Mouse (Mus musculus): ENCODE measurements around the gene Neto2.
A peak's percentile ranks its signal among the peaks of the same experiment; 100 is the strongest.
"Not testable (repeated sequence)": the region's sequence is repeated elsewhere in the genome, so short reads cannot be mapped to it uniquely, and the experiment has no call there.

Neto2 gene

DNA sequence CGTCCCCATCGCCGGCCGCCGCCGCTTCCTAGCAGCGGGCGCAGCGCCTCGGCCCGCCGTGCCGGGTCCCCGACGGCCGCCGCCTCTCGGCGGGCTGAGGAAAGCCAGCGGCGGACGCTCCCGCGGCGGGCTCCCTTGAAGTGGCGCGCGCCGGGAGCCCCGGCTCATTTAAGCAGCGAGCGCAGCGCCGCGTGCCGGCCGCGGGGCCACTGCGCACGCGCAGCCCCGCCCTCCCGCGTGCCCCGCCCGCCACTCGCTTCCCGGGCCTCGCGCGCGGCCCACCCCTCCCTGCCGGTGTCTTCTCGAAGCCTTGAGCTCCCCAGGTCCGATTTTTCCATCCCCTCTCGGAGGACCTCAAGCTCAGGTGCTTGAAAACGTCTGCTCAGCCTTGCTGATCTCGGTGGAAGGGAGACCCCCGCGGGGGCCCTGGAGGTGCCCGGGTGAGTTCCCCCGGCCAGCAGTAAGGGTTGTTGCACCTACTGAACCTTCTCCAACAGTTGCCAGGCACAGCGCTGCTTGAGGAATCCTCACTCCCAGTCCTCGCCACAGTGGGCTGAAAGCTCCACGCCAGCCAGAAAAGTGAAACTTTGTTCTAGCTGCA lies at the start of gene Neto2:
TSS of gene Neto2 (minus strand) at position 174 of the 601 bp plus-strand sequence.
- DNase-seq (ENCODE audit: low spot score in 2 of 2): peak; percentile 43 to 50

DNA sequence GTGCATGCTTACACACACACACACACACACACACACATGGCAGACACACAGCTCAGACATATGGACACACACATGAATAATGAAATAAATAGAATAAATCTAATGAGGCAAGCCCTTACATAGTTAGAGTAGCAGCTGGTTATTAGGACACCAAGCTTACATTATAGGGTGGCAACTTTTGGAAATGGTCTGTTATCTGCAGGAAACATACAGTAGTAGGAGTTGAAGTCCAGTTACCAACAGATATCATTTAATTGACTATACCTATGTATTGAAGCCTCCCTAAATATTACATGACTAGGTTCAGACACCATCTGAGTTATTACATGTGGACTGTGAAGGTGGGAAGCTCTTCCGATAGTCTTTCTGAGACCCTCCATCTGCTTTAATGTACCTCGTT lies 44.3 kb upstream of the Neto2 start:
- DNase-seq (ENCODE audit: low spot score in 2 of 2): no peak

DNA sequence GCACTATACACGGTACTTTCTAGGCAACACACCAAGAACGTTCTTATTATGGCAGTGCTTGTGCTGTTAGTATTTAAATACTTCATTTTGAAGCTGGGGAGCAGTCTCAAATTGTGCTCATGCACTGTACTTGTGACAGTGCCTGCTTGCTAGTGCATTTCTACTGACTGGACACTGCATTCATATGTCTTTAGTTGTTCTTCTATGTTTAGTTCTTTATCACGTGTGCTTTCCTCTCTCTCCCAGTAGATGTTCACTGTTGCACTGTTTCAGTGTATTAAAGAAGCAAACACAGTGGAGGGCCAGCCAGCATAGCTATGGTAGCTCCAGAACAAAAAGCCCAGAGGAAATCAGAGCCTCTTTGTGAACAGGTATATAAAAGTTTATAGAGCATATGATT lies 29.8 kb upstream of the Neto2 start:
- DNase-seq (ENCODE audit: low spot score in 2 of 2): peak in 1 of 2 experiments; percentile 3

DNA sequence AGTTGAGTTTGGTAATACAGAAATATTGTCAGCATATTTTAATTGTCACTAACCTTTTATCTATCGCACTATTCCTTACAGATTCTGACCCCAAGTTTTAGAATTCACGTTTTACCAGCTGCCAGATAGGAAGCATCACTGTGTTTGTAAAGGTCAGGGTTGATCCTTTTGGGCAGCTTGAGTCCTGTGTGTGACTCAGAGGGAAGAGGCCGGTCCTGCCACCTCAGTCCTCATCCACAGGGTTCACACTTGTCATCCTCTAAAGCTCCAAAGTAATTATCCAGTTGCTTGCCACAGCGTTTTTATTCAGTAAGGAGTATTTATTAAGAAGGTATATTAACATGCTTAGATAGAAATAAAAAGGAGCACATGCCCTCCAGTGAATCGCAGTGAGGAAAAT lies 16.5 kb upstream of the Neto2 start:
- DNase-seq (ENCODE audit: low spot score in 2 of 2): no peak

DNA sequence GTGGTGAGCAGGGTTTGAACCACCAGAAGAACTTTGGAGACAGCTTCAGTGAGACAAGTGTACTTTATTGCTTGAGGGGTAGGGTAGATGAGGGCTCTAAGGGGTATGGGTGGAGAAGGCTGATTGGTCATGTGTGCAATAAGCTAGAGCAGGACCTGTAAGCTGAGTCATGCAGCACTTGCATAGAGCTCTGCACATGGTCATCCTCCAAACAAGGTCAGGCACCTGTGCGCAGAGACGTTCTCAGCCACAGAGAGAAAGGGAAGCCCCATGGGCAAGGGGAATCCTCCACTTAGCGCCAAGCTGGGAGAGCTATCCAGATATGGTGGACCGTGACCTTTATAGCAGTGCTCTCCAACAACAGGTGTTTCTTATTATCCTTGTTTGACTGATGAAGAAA lies 16.0 kb upstream of the Neto2 start:
- no peak for DNase-seq (ENCODE audit: low spot score in 2 of 2)

DNA sequence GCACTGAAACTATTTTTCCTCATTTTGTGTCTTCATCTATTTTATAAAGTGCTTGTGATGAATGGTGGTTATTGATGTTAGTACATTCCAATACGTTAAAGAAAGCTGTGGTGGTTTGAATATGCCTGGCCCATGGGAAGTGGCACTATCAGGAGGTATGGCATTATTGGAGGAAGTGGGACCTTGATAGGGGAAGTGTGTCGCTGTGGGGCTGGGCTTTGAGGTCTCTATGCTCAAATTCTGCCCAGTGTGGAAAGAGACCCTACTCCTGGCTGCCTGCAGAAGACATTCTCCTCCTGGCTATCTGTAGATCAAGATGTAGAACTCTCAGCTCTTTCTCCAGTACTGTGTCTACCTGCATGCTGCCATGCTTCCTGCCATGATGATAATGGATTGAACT lies 6.3 kb upstream of the Neto2 start:
- DNase-seq (ENCODE audit: low spot score in 2 of 2): no peak

DNA sequence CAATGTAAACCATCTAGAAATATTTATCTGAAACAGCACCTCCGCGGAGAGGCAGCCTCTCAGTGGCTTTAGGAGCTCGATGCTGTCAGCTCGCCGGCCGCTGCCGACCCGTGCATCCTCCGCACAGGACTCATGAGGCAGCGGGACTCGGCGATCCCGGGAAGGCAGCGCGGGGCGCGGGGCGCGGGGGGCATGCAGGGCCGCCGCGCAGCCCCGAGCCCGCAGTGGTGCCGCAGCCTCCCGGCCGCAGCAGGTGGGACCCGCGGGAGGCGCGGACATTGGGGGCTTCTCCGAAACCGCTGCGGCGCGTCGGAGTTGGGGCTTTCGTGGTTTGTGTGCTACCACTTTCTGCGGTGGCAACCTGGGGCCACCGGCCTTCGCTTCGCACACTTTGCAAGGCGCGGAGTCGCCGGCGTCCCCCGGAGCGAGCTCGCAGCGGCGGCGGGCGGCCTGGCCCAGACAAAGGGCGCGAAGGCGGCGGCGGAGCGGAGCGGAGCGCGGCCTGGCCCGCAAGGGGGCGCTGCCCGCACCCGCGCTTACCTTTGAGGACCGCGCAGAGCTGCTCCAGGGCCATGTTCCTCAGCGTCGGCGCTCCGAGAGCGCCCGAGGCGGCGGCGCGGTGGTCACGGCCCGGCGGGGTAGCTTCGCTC lies 498 bp downstream of the Neto2 start:
- DNase-seq (ENCODE audit: low spot score in 2 of 2): no peak

DNA sequence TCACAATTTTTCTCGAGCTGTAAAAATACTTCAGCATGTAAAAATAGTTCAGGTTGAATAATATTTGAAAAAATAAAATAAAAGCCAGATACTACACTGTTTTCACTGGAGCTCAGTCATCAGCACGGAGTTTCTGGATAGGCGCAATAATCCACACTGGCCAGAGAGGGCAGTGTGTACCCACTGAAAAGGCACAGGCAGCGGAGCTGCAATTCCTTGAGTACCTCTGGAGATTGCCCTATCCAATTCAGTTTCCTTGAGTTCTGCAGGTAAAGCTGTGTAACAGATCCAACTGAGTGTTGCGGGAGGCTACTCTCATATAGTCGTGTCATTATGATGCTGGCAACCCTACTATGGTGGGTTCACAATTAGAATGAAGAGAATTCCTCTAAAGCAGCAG lies 1.7 kb downstream of the Neto2 start:
- peak; percentile 33 to 49 for DNase-seq (ENCODE audit: low spot score in 2 of 2)

DNA sequence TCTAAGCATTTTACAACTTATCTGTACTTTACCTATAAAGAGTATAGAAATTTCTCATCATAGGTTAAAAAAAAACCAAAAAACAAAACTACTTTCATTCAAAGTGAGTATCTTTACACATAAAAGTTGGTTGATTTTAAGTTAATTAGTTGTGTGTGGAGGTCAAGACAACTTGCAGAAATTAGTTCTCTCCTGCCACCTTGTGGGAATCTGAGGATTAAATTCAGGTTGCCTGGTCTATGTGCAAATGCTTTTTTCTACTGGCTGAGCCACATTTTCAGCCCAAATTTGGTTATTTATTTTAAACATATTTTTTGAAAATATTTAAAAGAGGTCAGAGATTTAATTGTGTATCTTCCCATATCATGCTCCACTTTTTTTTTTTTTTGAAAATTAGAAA lies 35.6 kb downstream of the Neto2 start:
- no peak for DNase-seq (ENCODE audit: low spot score in 2 of 2)

DNA sequence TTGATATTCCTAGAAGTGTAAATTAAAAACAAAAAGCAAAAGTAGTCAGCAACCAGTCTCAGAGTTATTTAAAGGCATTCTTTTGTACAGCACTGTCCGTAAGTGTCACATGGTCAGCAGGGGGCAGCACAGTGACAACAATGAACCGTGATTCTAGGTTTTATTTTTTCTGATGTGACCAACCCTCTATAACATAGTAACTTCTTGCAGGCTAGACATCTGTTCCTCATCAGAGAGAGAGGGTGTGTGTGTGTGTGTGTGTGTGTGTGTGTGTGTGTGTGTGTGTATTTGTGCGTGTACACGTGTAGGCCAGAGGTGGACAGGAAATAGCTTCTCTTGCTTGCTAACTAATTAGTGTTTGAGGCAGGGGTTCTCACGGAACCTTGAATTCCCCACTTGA lies 38.7 kb downstream of the Neto2 start:
- DNase-seq (ENCODE audit: low spot score in 2 of 2): peak in 1 of 2 experiments; percentile 15

DNA sequence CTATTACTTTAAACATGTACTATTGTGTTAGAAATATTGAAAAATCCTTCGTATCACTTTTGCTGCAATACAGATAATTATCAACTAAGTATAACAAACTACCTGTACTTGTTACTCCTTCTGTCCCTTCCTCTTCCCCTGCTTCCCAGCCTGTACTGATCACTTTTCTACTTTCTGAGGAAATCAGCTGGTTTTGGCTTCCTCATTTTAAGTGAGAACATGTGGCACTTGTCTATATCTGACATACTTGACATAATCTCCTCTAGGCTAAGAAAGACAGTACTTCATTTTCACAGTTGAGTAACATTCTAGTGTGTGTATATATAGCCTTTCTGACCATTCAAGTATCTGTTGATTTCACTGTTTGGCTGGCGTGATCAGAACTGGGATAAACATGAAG lies 49.5 kb downstream of the Neto2 start:
- DNase-seq (ENCODE audit: low spot score in 2 of 2): no peak

DNA sequence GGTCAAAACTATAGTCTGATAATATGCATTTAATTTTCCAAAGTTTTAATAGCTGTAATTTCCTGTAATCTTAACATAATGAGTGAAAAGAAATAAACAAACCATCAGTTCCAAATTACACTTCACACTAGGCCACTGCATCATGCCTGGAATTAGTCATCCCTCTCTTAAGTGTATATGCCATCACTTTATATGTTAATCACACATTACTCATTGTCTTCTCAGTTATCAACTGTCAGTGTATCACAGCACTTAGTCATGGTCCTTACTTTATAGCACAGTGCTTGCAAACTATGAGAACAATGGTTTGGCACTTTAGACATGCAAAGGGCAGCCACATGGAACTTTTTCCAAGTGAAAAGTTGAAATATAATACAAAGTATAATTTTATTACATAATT lies 52.2 kb downstream of the Neto2 start:
- no peak for DNase-seq (ENCODE audit: low spot score in 2 of 2)

DNA sequence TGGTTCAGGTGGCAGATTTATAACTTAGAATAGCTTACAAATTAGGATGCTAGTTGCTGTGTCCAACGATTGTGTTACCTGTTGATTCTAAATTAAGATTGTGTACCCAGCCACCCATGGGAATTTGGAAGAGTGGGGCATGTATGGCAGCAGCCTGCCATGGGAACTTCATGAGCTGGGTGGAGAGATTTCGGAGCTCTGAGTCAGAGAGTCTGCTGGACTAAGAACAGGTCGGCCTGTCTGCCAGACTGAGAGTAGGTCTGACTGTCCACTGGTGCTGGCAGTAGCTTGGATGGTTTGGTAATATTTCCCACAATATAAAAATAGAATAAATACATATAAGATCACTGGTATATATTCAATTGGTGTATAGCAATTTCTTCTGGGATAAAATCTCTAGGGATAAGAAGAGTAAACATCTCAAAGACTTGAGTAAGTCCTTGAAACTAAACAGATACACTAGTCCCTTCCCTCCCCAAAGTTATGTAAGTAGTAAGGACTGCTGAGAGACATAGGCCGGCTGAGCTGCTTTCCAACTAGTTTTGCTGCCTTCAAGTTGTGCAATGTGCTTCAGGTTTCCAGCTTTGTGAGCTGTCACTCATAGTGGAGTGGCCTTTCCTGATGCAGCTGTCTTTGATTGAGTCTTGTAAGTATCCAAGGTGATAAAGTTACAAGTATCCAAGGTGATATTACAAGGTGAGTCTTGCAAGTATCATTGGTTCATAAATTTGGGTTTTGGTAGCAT lies 55.6 kb downstream of the Neto2 start:
- peak in 1 of 2 experiments; percentile 2 for DNase-seq (ENCODE audit: low spot score in 2 of 2)

DNA sequence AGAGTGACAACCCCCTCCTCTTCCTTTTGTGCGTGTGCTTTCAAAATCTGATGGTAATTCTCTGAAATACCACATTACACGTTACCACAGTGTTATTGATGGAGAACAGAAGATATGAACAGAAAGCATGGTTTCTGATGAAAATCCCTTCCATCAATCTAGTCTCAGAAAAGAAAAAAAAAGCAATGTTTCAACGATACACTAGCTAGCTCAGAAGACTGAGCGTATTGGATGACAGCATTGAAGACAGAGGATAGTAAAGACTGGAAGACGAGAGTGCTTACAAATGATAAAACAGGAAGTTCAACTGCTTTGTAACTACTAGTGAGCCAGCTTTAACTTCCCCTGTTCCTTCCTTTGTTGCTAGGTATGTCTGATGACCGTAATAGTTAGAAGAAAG lies 76.3 kb downstream of the Neto2 start:
- no peak for DNase-seq (ENCODE audit: low spot score in 2 of 2)

DNA sequence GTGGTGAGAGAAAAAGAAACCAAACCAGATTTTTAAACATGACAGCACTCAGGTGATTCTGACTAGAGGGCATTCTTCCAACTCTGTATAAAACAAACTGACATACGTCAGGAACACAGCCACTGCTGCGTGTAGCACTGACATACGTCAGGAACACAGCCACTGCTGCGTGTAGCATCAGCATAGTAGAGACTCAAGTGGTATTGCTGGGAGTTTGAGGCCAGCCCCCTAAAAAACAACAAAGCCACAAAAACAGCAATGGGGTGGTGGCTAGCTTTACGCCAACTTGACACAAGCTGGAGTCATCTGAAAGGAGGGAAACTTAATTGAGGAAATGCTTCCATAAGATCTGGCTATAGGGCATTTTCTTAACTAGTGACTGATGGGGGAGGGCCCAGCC lies 77.5 kb downstream of the Neto2 start:
- DNase-seq (ENCODE audit: low spot score in 2 of 2): no peak

DNA sequence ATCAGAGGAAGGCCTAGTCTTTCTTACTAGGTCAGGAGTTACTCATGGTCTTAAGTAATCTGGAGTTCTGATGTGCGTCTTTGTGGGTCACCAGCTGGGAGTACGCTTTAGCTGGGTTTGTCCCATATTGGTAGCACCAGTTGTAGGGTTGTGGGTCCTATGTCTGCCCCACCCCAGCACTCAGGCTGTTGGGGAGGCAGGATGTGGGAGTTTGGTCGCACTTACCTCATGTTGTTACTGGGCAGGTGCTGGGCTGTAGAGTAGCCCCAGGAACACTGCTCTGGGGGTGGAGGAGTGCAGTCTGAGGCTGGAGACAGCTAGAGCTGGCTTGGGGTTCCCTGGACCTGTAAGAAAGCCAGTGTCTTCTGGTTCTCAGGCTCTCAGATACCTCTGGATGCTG lies 81.9 kb downstream of the Neto2 start:
- DNase-seq (ENCODE audit: low spot score in 2 of 2): no peak

DNA sequence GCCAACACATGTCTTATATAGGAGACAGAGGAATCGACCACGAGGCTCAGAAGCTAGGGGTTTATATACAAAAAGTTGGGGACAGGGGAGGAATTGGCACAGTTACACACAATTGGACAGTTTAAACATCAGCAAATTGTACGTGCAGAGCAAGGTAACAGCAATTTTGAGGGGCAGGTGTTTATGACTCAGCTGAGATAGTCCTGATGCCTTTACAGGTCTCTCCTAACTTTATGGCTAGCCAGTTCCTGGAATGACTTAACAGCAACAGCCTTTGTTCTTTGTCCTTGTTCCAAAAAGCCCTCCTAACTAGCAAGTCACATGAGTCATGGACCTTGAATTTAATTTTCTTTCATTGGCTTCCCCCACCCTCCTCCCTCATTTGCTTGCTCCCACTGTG lies 83.6 kb downstream of the Neto2 start:
- DNase-seq (ENCODE audit: low spot score in 2 of 2): not testable (repeated sequence)

DNA sequence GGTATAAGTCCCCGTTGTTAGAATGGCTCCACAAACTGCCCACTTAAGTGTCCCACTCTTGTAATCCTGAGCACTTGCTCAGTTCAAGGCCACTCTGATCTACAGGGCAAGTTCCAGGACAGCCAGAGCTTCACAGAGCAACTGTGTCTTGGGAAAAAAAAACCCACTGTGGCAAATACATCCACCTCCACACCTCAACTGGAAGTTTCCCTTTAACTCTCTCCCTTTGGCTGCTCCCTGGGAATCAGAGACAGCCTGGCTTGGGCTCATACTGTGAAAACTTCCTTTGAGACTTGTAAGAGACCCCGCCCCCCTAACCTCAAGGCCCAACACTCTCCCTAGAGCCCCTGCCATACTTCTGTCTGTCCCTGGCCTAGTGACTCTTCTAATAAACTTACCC lies 91.9 kb downstream of the Neto2 start:
- DNase-seq (ENCODE audit: low spot score in 2 of 2): no peak

DNA sequence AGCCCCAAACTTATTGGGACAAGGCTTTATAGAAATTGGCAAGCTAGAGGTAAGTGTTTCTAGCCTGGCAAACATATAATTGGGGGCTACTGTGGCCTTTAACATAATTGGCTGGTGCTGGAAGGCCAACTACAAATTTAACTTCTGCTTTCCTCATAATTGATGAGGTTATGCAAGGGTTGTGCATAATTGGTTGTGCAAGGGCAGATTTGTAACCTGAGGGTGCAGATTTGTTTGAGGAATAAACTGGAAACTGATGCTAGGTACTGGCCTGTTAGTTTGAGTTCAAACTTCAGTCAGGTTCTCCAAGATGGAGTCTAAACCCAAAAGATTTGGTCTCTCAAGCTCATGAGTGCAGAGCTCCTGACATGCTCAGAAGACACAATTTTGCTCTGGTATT lies 92.9 kb downstream of the Neto2 start:
- DNase-seq (ENCODE audit: low spot score in 2 of 2): no peak

DNA sequence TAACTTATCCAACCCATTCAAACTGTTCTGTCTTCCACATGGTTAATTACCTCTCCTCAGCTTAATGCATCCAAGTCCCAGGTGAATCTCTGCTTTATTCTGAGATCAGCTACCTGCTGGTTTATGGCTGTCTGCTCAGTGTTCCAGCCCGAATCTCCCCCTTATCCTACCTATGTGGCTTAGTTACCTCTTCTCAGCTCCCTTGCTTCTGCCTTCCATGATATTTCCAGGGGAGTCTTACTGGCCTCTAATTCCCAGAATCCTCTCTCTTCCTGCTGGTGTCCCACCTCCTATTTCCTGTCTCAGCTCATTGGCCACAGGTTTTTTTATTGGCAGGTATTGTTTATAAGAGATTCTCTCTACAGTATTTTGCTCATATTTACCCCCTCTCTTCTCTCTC lies 93.8 kb downstream of the Neto2 start:
- no peak for DNase-seq (ENCODE audit: low spot score in 2 of 2)

DNA sequence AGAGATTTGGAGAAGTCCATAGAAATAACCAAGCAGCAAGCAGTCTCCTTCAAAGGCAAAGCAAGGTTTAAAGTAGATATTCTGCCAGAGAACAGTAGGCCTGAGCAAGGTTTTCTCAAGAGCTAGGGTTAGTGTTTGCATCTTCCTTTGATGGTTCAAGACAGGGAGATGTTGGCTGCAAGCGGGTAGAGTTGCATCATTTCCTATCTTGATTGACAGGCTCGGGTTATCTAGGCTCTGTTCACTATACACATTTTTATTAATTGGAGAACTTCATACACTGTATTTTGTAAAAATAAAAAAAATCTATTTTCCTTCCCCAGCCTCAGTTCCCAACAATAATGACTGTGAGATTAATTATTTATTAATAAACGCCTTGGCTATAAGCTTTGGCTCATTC lies 94.2 kb downstream of the Neto2 start:
- DNase-seq (ENCODE audit: low spot score in 2 of 2): no peak

DNA sequence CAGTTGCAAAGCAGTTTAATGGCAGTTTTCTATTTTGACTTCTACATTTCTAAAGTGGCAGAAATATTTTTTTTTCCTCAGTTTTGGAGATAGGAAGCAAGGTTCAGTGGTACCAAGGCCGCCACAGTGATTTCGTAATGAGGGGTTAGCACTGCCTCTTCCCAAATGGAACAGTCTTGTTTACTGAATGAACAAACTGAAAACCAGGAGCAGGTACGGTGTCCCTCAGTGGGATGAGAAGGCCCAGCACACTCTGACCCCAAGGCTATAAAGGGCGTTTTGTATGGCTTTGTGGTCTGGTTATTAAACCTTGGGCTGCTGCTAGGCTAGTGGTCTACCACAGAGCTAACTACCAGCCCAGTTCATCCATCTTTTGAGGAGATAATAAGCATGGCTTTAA lies 96.5 kb downstream of the Neto2 start:
- DNase-seq (ENCODE audit: low spot score in 2 of 2): no peak

DNA sequence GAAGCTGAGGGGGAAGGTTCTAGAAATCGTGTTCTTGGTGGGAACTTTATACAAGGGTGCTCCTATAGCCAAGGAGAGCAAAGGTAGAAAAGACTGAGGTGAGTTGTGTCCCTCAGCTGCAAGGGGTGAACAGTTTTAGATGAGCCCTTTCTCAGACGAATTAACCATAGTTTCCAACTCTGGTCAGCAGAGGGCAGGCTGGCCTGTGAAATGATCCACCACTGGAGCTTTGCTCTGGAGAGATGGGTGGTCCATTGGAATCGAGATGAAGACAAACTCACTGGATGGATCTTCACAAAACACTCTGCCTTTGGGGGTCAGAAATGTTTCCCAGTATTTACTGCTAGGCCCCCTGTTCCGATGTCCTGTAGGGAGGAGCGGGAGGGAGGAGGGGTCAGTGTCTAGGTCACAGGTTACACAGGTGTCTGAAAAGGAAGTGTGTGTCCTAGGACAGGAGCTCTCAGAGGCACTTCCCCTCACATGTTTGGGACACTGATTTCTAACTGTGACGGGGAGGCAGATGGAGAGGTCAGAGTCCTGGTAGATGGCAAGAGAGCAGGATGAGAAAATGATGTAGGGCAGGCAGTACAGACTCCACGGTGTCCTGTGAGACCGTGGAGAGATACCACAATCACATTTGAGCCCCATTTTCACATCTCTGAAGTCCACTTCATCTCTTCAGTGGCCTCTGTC lies 97.4 kb downstream of the Neto2 start:
- peak in 1 of 2 experiments; percentile 32 for DNase-seq (ENCODE audit: low spot score in 2 of 2)
